Comparison of ENCODE assay signal across 17 mouse cellular contexts in the genomic region with DNA sequence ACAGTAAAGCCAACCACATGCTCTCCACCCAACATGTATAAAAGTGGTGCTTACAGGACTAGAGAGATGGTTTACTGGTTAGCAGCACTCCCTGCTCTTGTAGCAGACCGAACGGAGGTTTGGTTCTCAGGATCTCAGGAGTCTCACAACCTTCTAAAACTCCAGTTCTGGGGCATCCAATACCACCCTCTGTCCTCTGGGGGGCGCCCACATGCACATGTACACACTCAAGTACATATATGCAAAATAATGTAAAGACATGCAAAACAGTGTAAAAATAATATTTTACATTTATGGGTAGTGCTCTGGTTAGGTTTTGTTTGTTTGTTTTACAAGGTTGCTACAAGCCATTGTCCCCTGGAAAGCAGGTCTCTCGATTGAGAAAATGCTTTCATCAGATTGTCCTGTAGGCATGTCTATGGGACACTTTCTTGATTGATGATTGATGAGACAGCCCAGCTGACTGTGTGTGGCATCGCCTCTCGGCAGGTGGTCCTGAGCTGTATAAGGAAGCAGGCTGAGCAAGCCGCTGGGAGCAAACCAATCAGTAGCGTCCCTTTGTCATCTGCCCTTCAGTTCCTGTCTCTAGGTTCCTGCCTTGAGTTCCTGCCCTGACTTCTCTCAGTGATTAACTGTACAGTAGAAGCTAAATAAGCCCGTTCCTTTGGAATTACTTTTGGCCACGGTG. TPM values are rescaled to one million over a fixed set of nuclear protein-coding genes. Genes with fewer than 3 reads are reported as not detected.
DNase-seq lines count a peak whose midpoint lies in the region; ATAC-seq and TF ChIP-seq lines count a peak whose summit lies in the region.
"Had no signal": no experiment of that assay in that cellular context is flagged by ENCODE, and none has a peak within 500 bp of the region (broad histone marks: within the 10 kb centered on the region; RNA-seq: fewer than 3 reads in every experiment).

No protein-coding gene starts in this region.

- no peak for DNase-seq in gastrocnemius, adult 2 months
- no peak for DNase-seq in gastrocnemius, postnatal 36 days
- no peak for DNase-seq in lung, postnatal 0 days (ENCODE audit: low spot score)
- no peak for DNase-seq in lung, adult 18-20 months
- DNase-seq in NIH3T3 (ENCODE audit: low read depth), result peak; percentile 48
- no peak for DNase-seq in stomach, postnatal 0 days (ENCODE audit: low spot score)
- no peak for DNase-seq in right cerebral cortex, postnatal 14 days
- DNase-seq: adrenal gland, postnatal 10 days; kidney, adult 8-10 months; layer of hippocampus, adult 9-11 months; thymus, adult 2 months had no signal

- no peak overlapping the region for H3K4me2 ChIP-seq in lung, postnatal 0 days (replicated peaks; ENCODE audit: low read depth, low read length)
- H3K4me2 ChIP-seq in stomach, postnatal 0 days (replicated peaks; ENCODE audit: low read depth), result no peak overlapping the region
- H3K4me2 ChIP-seq: hindbrain, embryonic 14.5 days; lung, embryonic 15.5 days had no signal

- intact Hi-C loops in gastrocnemius, adult 2 months (cut with DNase I), result loop anchor here (5.0 to 10.0 kb wide), 2 partner anchors 106 to 203 kb away; no protein-coding TSS in a partner anchor
- intact Hi-C loops in gastrocnemius, postnatal 36 days (cut with DNase I), result no loop called here

- H3K4me1 ChIP-seq in lung, postnatal 0 days (ENCODE audit: insufficient read depth, low read depth, low read length), result no peaks in the 10 kb centered on the region
- H3K4me1 ChIP-seq in stomach, postnatal 0 days (replicated peaks; ENCODE audit: control insufficient read depth, insufficient read depth), result no peaks in the 10 kb centered on the region

- H3K9ac ChIP-seq in lung, postnatal 0 days (replicated peaks; ENCODE audit: low read depth), result no peak overlapping the region
- H3K9ac ChIP-seq in stomach, postnatal 0 days (ENCODE audit: low read length), result no peak overlapping the region
- H3K9ac ChIP-seq: hindbrain, embryonic 14.5 days; lung, embryonic 15.5 days had no signal

- no peak for ATAC-seq in lung, postnatal 0 days
- no peak for ATAC-seq in stomach, postnatal 0 days (ENCODE audit: low FRiP score, low TSS enrichment)
- no peak for ATAC-seq in frontal cortex, adult (ENCODE audit: low TSS enrichment)

- peak; percentile 28; the same call in 1 of the 2 replicates for TF ChIP-seq CTCF in gastrocnemius, adult 2 months (IDR thresholded peaks at IDR 0.05)
- TF ChIP-seq CTCF in lung, postnatal 0 days (IDR thresholded peaks at IDR 0.05), result peak; percentile 35
- peak; percentile 36 for TF ChIP-seq CTCF in stomach, postnatal 0 days (IDR thresholded peaks at IDR 0.05; ENCODE audit: low read depth)

- H3K36me3 ChIP-seq in lung, postnatal 0 days (ENCODE audit: insufficient read depth, low read length), result no peaks in the 10 kb centered on the region
- no peaks in the 10 kb centered on the region for H3K36me3 ChIP-seq in stomach, postnatal 0 days (ENCODE audit: control insufficient read depth, insufficient read depth, low read length)
- H3K36me3 ChIP-seq: embryonic facial prominence, embryonic 10.5 days; limb, embryonic 10.5 days; lung, embryonic 15.5 days had no signal

- H3K9me3 ChIP-seq in lung, postnatal 0 days (ENCODE audit: low read length), result no peaks in the 10 kb centered on the region
- no peaks in the 10 kb centered on the region for H3K9me3 ChIP-seq in stomach, postnatal 0 days (ENCODE audit: control insufficient read depth, low read length)
- H3K9me3 ChIP-seq: limb, embryonic 10.5 days; lung, embryonic 15.5 days had no signal

- TF ChIP-seq EP300 in lung, postnatal 0 days (IDR thresholded peaks at IDR 0.05), result no peak
- TF ChIP-seq EP300 in stomach, postnatal 0 days (optimal IDR thresholded peaks at IDR 0.05), result no peak

- WGBS in lung, postnatal 0 days, result 71% methylated on average over 10 of the region's 10 CpGs
- 73% methylated on average over 10 of the region's 10 CpGs for WGBS in stomach, postnatal 0 days

- no peak overlapping the region for H3K4me3 ChIP-seq in gastrocnemius, adult 2 months
- H3K4me3 ChIP-seq in lung, postnatal 0 days (ENCODE audit: low read depth, low read length), result no peak overlapping the region
- H3K4me3 ChIP-seq in stomach, postnatal 0 days (ENCODE audit: low read depth, low read length), result no peak overlapping the region
- H3K4me3 ChIP-seq: embryonic facial prominence, embryonic 10.5 days; limb, embryonic 10.5 days; lung, embryonic 15.5 days; megakaryocyte, embryonic 14.5 days had no signal

- H3K27ac ChIP-seq in gastrocnemius, adult 2 months, result 0 out of 2 replicates have a peak overlapping the region, but pooled peaks have one; percentile 50
- H3K27ac ChIP-seq in lung, postnatal 0 days (ENCODE audit: low read length), result no peak overlapping the region
- no peak overlapping the region for H3K27ac ChIP-seq in stomach, postnatal 0 days (replicated peaks)
- H3K27ac ChIP-seq: embryonic facial prominence, embryonic 10.5 days; hindbrain, embryonic 14.5 days; limb, embryonic 10.5 days; lung, embryonic 15.5 days had no signal

- H3K27me3 ChIP-seq in lung, postnatal 0 days (replicated peaks; ENCODE audit: insufficient read depth, low read length), result no peaks in the 10 kb centered on the region
- H3K27me3 ChIP-seq in stomach, postnatal 0 days (ENCODE audit: control insufficient read depth, insufficient read depth, low read length), result no peaks in the 10 kb centered on the region
- H3K27me3 ChIP-seq: lung, embryonic 15.5 days had no signal

RNA-seq across cellular contexts. Expression of gene Pdcd5, which starts 4.4 kb away (rescaled TPM):
- 100 to 1,000 TPM; 150 to 159 TPM for total RNA-seq in gastrocnemius, adult 2 months (2021)
- 100 to 1,000 TPM; 102 to 126 TPM for total RNA-seq in gastrocnemius, postnatal 36 days (2021)
- polyA plus RNA-seq in lung, postnatal 0 days (2015; fragmentation: Nextera tagmentation; extraction: Ambion mirVana), result 160 and 169 TPM in 2 replicates
- polyA plus RNA-seq in stomach, postnatal 0 days (2015; fragmentation: Nextera tagmentation; extraction: Ambion mirVana), result 190 and 196 TPM in 2 replicates
